Mouse (Mus musculus) testis, adult 2 months (tissue): ENCODE data around the gene Ccdc47.

Experiments used
- CTCF ChIP-seq: fragments of 200-500 bp; IDR thresholded peaks from 2 replicates; pipeline ENCODE4 v1.5.1; 2012; ENCODE audit warnings: low read depth, mild to moderate bottlenecking, inconsistent platforms, low read length, moderate library complexity; ENCODE audit not compliant: control insufficient read depth, insufficient read depth, insufficient replicate concordance
- POLR2A ChIP-seq: fragments of 200-500 bp; IDR thresholded peaks from 2 replicates; pipeline ENCODE4 v1.6.1; 2012; ENCODE audit warnings: low read depth, mild to moderate bottlenecking, inconsistent platforms, low read length, moderate library complexity; ENCODE audit not compliant: control insufficient read depth

DNA sequence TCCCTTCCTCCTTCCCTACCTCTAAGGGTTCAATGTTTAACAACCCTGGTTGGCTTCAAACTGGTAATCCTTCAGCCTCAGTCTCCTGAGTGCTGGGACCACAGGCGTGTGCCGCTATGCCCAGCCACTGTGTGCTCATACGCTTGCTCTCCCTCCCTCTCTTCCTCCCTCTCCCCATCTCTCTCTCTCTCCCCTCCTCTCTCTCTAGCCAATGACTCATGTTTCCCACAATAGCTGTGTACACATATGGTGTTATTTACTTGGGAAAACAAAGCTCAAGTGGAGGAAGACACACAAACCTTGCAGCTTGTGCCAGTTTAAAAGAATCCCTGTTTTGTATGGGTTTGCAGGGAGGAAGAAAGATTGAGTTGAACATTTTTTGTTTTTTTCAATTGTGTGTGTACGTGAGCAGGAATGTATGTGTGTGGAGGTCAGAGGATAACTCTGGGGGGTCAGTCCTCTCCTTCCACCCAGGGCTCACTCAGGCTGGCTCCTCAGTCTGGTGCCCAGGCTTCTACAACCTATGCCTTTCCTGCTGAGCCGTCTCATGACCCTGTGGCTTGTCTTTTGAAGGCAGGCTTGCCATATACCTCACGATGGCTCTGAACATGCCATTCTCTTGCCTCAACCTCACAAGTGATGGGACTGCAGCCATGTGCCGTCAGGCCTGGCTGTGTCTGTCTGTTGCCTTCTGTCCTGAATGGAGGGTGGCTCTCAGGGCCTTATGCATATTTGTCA is 36.3 kb downstream of the Ccdc47 start:
- TF ChIP-seq CTCF (no peak), POLR2A (no peak)
